Mouse (Mus musculus) midbrain, postnatal 0 days (tissue): ENCODE measurements around the gene Cenpf. TPM values are rescaled to one million over a fixed set of nuclear protein-coding genes. Genes with fewer than 3 reads are reported as not detected.

Experiments
- ATAC-seq: fragments of 200-750 bp; cut with Nextera tagmentation; 2 replicates; pipeline ENCODE4 v1.8.0; 2017; ENCODE audit warnings: moderate number of reproducible peaks, mild to moderate bottlenecking, moderate TSS enrichment, moderate library complexity; ENCODE audit not compliant: low FRiP score
- DNase-seq: peaks from one replicate; pipeline ENCODE4 v3.0.0-alpha.2; 2015; ENCODE audit warnings: low spot score
- H3K27ac ChIP-seq: fragments of 300-500 bp; sonication (generic); 2 replicates; pipeline ENCODE4 v1.5.1; 2014; ENCODE audit warnings: low read depth, mild to moderate bottlenecking, low read length, mixed read lengths
- H3K27me3 ChIP-seq: fragments of 300-500 bp; sonication (generic); 2 replicates; pipeline ENCODE4 v1.6.1; 2014; ENCODE audit warnings: low read length, control low read depth, mixed read lengths; ENCODE audit not compliant: insufficient read depth
- H3K36me3 ChIP-seq: fragments of 300-500 bp; sonication (generic); 2 replicates; pipeline ENCODE4 v1.6.1; 2014; ENCODE audit warnings: low read length, control low read depth, mixed read lengths; ENCODE audit not compliant: insufficient read depth
- H3K4me1 ChIP-seq: fragments of 300-500 bp; sonication (generic); 2 replicates; pipeline ENCODE4 v1.6.1; 2014; ENCODE audit warnings: mild to moderate bottlenecking, control low read depth, antibody characterized with exemption, low read length, mixed read lengths; ENCODE audit not compliant: insufficient read depth
- H3K4me2 ChIP-seq: fragments of 300-500 bp; sonication (generic); 2 replicates; pipeline ENCODE4 v1.6.1; 2014; ENCODE audit warnings: low read depth, mild to moderate bottlenecking, low read length, mixed read lengths; ENCODE audit not compliant: poor library complexity, severe bottlenecking
- H3K4me3 ChIP-seq: fragments of 300-500 bp; sonication (generic); 2 replicates; pipeline ENCODE4 v1.5.1; 2014; ENCODE audit warnings: low read depth, mild to moderate bottlenecking, low read length, moderate library complexity
- H3K9ac ChIP-seq: fragments of 300-500 bp; sonication (generic); replicated peaks from 2 replicates; pipeline ENCODE4 v1.6.1; 2014; ENCODE audit warnings: mild to moderate bottlenecking, low read length, moderate library complexity, mixed read lengths; ENCODE audit not compliant: poor library complexity, severe bottlenecking
- H3K9me3 ChIP-seq: fragments of 300-500 bp; sonication (generic); 2 replicates; pipeline ENCODE4 v1.6.1; 2016; ENCODE audit warnings: low read length, control low read depth
- CTCF ChIP-seq: IDR thresholded peaks from 2 replicates; pipeline ENCODE4 v1.5.1; 2016; ENCODE audit warnings: antibody characterized with exemption, mild to moderate bottlenecking
- WGBS: fragments of 180-500 bp; shearing (Covaris S2); extraction: QIAGEN DNeasy Blood & Tissue Kit; methylation state at CpG from one replicate; pipeline ENCODE4 v1.1.7; 2014; 5-methylcytosine and 5-hydroxymethylcytosine counted together
- polyA plus RNA-seq: library from polyadenylated mRNA; unstranded; fragments of >200 nt; fragmentation: Nextera tagmentation; extraction: Ambion mirVana; gene quantifications from 2 replicates; pipeline ENCODE4 v1.2.1, GENCODE M21; 2015
- total RNA-seq: library from RNA; depleted of rRNA; stranded (reverse); fragments of >200 nt; gene quantifications from 2 replicates; pipeline ENCODE4 v1.2.3, GENCODE M21; 2014

Gene Cenpf
- total and polyA plus RNA-seq, 2 experiments from 2014 or later: 3.0 to 6.8 TPM

DNA sequence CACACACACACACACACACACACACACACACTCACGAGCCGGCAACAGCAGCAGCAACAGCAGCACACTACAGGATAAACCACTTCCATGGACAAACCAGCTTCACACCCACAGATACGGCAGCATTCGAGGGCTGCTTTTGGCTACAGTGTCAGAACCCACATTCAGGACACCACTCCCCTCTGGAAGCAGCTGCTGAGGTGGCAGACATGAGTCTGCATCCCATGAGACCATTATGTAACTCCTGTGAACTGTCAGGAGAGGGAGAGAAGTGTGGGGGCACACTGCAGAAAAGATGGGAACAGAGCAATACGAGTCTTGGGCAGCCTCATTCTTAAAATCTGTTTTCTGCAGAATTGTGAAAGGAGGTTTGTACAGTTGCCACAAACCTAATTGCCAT is 54.1 kb downstream of the Cenpf start:
- Histone ChIP-seq H3K4me1 (no peaks in the 10 kb centered on the region), H3K4me3 (no peak overlapping the region), H3K27ac (no peak overlapping the region), H3K36me3 (no peaks in the 10 kb centered on the region), H3K9me3 (no peaks in the 10 kb centered on the region), H3K4me2 (no peak overlapping the region), H3K9ac (no peak overlapping the region), H3K27me3 (no peaks in the 10 kb centered on the region)
- WGBS: 81% methylated on average over 5 of the region's 5 CpGs
- ATAC-seq (no peak), DNase-seq (no peak)
- no peak for TF ChIP-seq CTCF

DNA sequence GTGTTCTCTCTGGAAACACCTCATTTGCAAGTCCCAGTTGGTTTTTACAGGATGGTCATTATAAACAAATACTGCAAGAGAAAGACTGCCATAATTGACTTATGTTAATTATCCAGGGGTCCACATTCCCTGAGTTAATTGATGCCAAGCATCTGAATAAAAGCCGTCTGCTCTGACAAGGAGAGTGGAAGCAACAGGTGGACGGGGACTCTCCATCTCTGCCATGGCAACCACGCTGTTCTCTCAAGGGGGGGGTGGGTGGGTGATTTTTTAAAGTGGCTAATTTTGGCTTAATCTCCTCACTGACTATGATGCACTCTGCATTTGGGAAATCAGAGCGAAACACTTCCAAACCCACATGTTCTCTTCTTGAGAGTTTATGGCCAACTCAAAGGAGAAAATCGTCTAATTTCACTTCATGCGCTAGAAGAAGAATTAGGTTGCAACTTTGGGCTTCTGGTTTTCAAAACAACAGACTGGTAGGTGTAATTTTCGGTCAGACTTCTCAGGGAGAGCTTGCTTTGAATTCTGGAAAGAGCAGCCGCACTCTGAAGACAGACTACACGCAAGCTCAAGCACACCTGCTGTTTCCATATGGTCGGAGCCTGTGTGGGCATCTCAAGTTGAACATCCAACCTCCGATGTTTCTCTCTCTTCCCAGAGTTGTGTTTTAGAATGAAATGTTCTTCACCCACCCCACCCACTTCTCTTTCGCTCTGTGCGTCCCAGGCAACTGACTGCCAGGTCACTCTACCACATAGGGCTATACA is 55.8 kb downstream of the Cenpf start:
- no peak for TF ChIP-seq CTCF
- Histone ChIP-seq H3K4me3 (no peak overlapping the region), H3K36me3 (no peaks in the 10 kb centered on the region), H3K9ac (no peak overlapping the region), H3K9me3 (no peaks in the 10 kb centered on the region), H3K27ac (no peak overlapping the region), H3K27me3 (no peaks in the 10 kb centered on the region), H3K4me1 (no peaks in the 10 kb centered on the region), H3K4me2 (no peak overlapping the region)
- 74% methylated on average over 13 of the region's 13 CpGs for WGBS
- no peak for DNase-seq
- no peak for ATAC-seq

DNA sequence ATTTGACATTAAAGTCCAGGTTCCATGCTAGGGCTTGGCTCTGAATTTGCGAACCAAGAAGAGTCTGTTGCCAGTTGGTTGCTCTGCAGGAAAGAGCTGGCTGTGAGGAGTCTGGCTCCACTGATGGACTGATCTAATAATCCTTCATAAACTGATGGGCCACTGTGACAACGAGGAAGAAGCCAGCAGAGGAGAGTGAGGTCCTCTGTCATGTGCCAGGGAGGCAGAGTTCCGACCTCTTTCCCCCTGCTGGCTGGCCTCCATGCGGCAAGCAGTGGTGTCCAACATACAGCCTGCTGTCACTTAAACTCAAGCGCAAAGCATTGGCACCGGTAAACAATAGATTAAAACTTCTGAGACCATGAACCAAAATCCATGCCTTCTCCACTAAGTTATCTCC is 57.9 kb downstream of the Cenpf start:
- Histone ChIP-seq H3K27ac (no peak overlapping the region), H3K4me3 (no peak overlapping the region), H3K27me3 (no peaks in the 10 kb centered on the region), H3K36me3 (no peaks in the 10 kb centered on the region), H3K4me1 (no peaks in the 10 kb centered on the region), H3K4me2 (no peak overlapping the region), H3K9me3 (no peaks in the 10 kb centered on the region), H3K9ac (no peak overlapping the region)
- ATAC-seq: no peak
- DNase-seq: no peak
- WGBS: 85% methylated on average over 6 of the region's 6 CpGs
- TF ChIP-seq CTCF: no peak

DNA sequence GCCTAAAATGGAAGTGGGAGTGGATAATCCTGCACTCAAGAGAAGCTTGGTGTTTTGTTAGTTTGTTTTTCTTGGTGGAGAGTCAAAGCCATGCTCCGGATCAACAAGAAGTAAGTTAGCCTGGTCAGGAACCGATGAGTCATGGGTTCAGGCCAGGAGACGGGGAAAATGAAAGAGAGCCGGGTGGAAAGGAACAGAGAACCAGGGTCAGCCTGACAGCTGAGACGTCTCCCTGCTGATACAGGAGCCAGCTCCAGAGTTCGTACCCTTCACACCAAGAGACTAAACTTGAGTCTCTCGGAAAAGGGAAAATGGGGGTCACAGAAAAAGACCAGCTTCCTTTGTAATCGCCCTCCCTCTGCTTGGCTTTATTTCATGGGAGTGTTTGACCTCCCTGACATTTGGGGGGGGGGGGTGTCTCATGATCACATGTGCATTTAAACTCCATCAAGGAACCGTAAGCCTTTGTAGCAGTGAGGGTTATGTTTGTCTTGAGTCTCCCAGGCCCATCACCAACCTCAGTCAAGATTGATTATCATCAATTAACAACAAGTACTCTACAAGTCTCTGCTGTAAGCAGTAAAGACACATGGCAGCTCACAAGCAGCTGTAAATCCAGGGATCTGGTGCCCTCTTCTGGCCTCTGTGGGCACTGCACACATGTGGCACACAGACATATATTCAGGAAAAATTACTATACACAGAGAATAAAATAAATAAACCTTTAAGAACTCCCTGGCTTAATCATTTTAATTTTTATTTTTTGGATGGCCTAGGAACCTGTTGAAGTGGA is 59.7 kb downstream of the Cenpf start:
- H3K9ac ChIP-seq: no peak overlapping the region
- H3K36me3 ChIP-seq: no peaks in the 10 kb centered on the region
- no peak overlapping the region for H3K27ac ChIP-seq
- WGBS: 76% methylated on average over 9 of the region's 9 CpGs
- H3K4me3 ChIP-seq: no peak overlapping the region
- ATAC-seq (no peak), DNase-seq (peak; percentile 82)
- no peaks in the 10 kb centered on the region for H3K27me3 ChIP-seq
- H3K4me1 ChIP-seq: no peaks in the 10 kb centered on the region
- no peak overlapping the region for H3K4me2 ChIP-seq
- H3K9me3 ChIP-seq: no peaks in the 10 kb centered on the region
- peak; percentile 92 for TF ChIP-seq CTCF

DNA sequence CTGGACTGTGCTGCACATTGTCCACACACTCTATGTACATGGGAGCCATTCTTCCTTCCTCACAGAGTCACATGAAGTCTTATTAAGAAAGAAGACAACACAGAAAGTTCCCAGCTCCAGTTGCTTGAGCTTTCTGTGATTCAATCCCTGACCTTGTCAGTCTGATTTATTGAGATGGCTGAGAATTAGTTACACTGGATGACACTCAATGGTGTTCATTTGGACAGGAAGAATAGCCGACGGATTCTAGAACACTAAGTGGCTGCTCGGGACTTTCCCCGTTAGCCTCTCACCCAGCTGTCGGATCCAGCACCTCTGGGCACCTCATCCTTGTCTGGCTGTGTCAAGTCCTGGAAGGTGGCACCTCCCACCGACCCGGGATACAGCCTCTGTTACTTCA is 63.1 kb downstream of the Cenpf start:
- ATAC-seq (no peak), DNase-seq (no peak)
- H3K27ac ChIP-seq: no peak overlapping the region
- TF ChIP-seq CTCF: no peak
- no peak overlapping the region for H3K4me3 ChIP-seq
- no peaks in the 10 kb centered on the region for H3K4me1 ChIP-seq
- no peaks in the 10 kb centered on the region for H3K27me3 ChIP-seq
- 84% methylated on average over 7 of the region's 7 CpGs for WGBS
- H3K36me3 ChIP-seq: no peaks in the 10 kb centered on the region
- H3K9me3 ChIP-seq: no peaks in the 10 kb centered on the region
- H3K4me2 ChIP-seq: no peak overlapping the region
- no peak overlapping the region for H3K9ac ChIP-seq
